Mouse (Mus musculus) midbrain, embryonic 14.5 days (tissue): Measurements from ENCODE around the gene Ddx42. TPM values are rescaled to one million over a fixed set of nuclear protein-coding genes. Genes with fewer than 3 reads are reported as not detected.

ENCODE experiments used
- ATAC-seq: fragments of 200-750 bp; cut with Nextera tagmentation; 2 replicates; pipeline ENCODE4 v1.8.0; 2017; ENCODE audit warnings: moderate number of reproducible peaks, moderate library complexity; ENCODE audit not compliant: low FRiP score, low TSS enrichment
- DNase-seq: peaks from one replicate; pipeline ENCODE4 v3.0.0-alpha.2; 2015
- H3K27ac ChIP-seq: fragments of 300-500 bp; sonication (generic); replicated peaks from 2 replicates; pipeline ENCODE4 v1.5.1; 2014; ENCODE audit warnings: mild to moderate bottlenecking, low read depth, low read length, moderate library complexity
- H3K27me3 ChIP-seq: fragments of 300-500 bp; sonication (generic); 2 replicates; pipeline ENCODE4 v1.6.1; 2014; ENCODE audit warnings: low read length, control low read depth, mixed read lengths; ENCODE audit not compliant: control insufficient read depth, insufficient read depth
- H3K36me3 ChIP-seq: fragments of 300-500 bp; sonication (generic); 2 replicates; pipeline ENCODE4 v1.6.1; 2014; ENCODE audit warnings: low read length, control low read depth; ENCODE audit not compliant: control insufficient read depth, insufficient read depth
- H3K4me1 ChIP-seq: fragments of 300-500 bp; sonication (generic); 2 replicates; pipeline ENCODE4 v1.6.1; 2014; ENCODE audit warnings: mild to moderate bottlenecking, antibody characterized with exemption, low read length, control low read depth; ENCODE audit not compliant: control insufficient read depth, insufficient read depth
- H3K4me2 ChIP-seq: fragments of 300-500 bp; sonication (generic); 2 replicates; pipeline ENCODE4 v1.6.1; 2014; ENCODE audit warnings: mild to moderate bottlenecking, low read length, moderate library complexity
- H3K4me3 ChIP-seq: fragments of 300-500 bp; sonication (generic); replicated peaks from 2 replicates; pipeline ENCODE4 v1.5.1; 2014; ENCODE audit warnings: low read depth, low read length
- H3K9ac ChIP-seq: fragments of 300-500 bp; sonication (generic); replicated peaks from 2 replicates; pipeline ENCODE4 v1.6.1; 2014; ENCODE audit warnings: mild to moderate bottlenecking, low read length, moderate library complexity
- H3K9me3 ChIP-seq: fragments of 300-500 bp; sonication (generic); 2 replicates; pipeline ENCODE4 v1.6.1; 2016; ENCODE audit warnings: low read length, control low read depth, mixed read lengths; ENCODE audit not compliant: control insufficient read depth
- WGBS: fragments of 180-500 bp; shearing (Covaris S2); extraction: QIAGEN DNeasy Blood & Tissue Kit; methylation state at CpG from one replicate; pipeline ENCODE4 v1.1.7; 2014; 5-methylcytosine and 5-hydroxymethylcytosine counted together
- polyA plus RNA-seq: library from polyadenylated mRNA; unstranded; fragments of >200 nt; fragmentation: Nextera tagmentation; extraction: Ambion mirVana; gene quantifications from 2 replicates; pipeline ENCODE4 v1.2.1, GENCODE M21; 2014

The Ddx42 gene
- polyA plus RNA-seq, 1 experiment from 2014 or later: 88.3 TPM

DNA sequence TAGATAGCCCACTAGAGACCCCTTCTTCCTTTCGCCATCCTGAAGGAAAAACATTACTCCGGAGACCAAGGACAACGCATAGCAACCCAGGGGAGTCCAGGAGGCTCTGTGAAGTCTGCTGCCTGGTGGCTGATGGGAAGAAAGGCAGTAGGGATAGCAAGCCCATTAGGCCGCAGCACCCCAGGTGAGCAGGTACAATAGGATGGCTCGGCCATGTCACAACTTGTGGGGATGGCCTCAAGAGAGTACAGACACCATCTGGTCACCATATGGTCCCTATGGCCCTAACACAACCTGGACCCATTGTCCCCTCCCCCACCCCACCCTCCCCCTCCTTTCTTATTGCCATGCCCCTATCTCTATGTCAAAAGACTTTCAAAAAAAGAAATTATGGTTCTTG lies 51.1 kb downstream of the Ddx42 start:
- H3K4me1 ChIP-seq: peaks cover 13% of the 10 kb centered on the region
- ATAC-seq (no peak), DNase-seq (no peak)
- H3K27ac ChIP-seq: 0 out of 2 replicates have a peak overlapping the region, but pooled peaks have one; percentile 14
- H3K9me3 ChIP-seq: no peaks in the 10 kb centered on the region
- H3K4me2 ChIP-seq: no peak overlapping the region
- peak overlapping the region; percentile 14; the same call in 1 of the 2 replicates for H3K9ac ChIP-seq
- 76% methylated on average over 5 of the region's 5 CpGs for WGBS
- peaks cover 46% of the 10 kb centered on the region for H3K36me3 ChIP-seq
- H3K4me3 ChIP-seq: no peak overlapping the region
- H3K27me3 ChIP-seq: no peaks in the 10 kb centered on the region

DNA sequence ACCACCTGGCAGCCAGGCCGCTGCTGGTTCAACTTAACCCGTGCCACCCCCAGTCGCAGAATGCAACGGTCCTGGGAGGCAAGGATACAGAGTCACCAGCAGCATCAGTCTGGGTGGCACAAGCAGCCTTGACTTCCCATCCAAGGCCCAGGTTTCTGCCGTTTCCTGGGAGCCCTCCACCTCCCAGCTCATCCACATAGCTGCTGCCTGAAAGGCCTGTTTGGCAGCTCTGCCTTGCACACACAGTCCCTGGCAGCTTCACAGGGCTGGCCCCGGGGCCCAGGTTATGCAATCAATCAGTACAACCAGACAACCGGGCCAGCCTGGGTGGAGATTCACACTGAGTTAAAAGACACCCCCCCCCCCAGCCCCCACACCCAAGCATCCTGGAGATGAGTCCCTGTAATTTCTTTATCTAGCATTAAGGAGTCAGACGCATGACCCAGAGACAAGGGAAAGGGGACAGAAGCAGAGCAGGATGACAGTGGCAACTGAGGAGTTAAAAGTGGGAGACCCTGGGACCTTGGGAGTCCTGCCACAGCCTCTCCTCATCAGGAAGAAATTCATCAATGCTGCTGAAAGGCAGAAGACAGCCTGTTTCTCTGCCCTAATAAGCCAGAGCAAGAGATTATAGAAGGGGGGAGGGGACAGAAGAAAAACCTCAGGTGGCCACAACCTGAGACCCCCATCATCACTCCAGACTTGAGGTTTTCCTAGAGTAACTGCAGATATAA lies 51.8 kb downstream of the Ddx42 start:
- ATAC-seq: no peak
- Histone ChIP-seq H3K27ac (peak overlapping the region; percentile 14), H3K9ac (peak overlapping the region; percentile 35), H3K27me3 (no peaks in the 10 kb centered on the region), H3K4me2 (0 out of 2 replicates have a peak overlapping the region, but pooled peaks have one; percentile 8), H3K4me3 (no peak overlapping the region), H3K9me3 (no peaks in the 10 kb centered on the region), H3K4me1 (peaks cover 13% of the 10 kb centered on the region), H3K36me3 (peaks cover 40% of the 10 kb centered on the region)
- 71% methylated on average over 8 of the region's 8 CpGs for WGBS
- DNase-seq: no peak

DNA sequence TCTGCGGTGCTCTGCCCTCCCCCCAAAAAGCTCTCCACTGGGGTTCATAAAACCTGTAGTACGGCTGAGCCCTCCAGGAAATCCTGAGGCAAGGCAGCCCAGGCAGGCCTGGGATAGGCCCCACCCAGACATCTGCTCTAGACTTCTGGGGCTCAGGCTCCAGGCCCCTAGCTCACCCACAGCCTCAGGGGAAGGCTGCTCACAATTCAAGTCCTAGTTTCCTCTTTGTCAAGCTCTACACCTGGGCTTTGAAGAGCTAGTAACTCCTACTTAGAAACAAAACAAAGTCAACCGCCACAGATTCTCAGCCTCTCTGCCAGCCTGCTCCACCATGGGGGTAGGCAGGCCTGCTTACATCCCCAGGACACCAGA lies 52.3 kb downstream of the Ddx42 start:
- WGBS: 46% methylated on average over 3 of the region's 3 CpGs
- H3K4me3 ChIP-seq: no peak overlapping the region
- ATAC-seq (no peak), DNase-seq (peak; percentile 27)
- peak overlapping the region; percentile 14 for H3K27ac ChIP-seq
- no peaks in the 10 kb centered on the region for H3K27me3 ChIP-seq
- 0 out of 2 replicates have a peak overlapping the region, but pooled peaks have one; percentile 8 for H3K4me2 ChIP-seq
- no peaks in the 10 kb centered on the region for H3K9me3 ChIP-seq
- H3K9ac ChIP-seq: peak overlapping the region; percentile 17; the same call in 1 of the 2 replicates
- peaks cover 13% of the 10 kb centered on the region for H3K4me1 ChIP-seq
- H3K36me3 ChIP-seq: peaks cover 34% of the 10 kb centered on the region

DNA sequence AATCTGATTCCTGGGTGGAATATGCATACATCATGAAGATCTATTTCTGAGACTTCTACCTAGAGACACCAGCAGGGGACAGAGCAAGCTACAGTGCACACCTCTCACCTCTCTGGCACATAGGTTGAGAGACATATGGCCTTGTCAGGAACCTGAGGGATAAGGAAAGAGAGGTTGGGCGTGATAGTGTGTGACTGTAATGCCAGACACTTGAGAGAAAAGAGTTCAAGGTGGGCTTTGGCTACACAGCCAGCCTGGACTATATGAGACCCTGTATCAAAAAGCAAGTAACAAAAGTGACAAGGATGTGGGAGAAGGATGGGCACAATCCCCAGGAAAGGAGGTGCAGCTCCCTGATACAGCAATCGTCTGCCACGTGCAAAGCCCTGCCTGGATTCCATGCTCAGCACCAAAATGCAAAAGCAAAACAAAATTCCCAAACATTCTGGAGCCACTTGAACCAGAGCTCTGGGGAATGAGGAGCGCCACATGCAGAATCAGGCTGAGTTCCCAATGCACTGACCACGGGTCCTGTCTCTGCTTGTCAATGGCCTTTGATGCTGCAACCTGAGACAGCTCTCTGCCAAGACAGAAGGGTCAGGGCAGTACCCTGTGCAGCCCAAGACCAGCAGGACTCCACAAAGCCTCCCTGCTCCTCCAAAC lies 54.5 kb downstream of the Ddx42 start:
- H3K36me3 ChIP-seq: peaks cover 12% of the 10 kb centered on the region
- DNase-seq (no peak), ATAC-seq (no peak)
- no peak overlapping the region; the same call in 1 of the 2 replicates for H3K27ac ChIP-seq
- no peaks in the 10 kb centered on the region for H3K9me3 ChIP-seq
- peak overlapping the region; percentile 82 for H3K4me2 ChIP-seq
- H3K4me1 ChIP-seq: peaks cover 15% of the 10 kb centered on the region
- 53% methylated on average over 5 of the region's 5 CpGs for WGBS
- peak overlapping the region; percentile 91 for H3K9ac ChIP-seq
- H3K4me3 ChIP-seq: peak overlapping the region; percentile 94
- H3K27me3 ChIP-seq: no peaks in the 10 kb centered on the region

DNA sequence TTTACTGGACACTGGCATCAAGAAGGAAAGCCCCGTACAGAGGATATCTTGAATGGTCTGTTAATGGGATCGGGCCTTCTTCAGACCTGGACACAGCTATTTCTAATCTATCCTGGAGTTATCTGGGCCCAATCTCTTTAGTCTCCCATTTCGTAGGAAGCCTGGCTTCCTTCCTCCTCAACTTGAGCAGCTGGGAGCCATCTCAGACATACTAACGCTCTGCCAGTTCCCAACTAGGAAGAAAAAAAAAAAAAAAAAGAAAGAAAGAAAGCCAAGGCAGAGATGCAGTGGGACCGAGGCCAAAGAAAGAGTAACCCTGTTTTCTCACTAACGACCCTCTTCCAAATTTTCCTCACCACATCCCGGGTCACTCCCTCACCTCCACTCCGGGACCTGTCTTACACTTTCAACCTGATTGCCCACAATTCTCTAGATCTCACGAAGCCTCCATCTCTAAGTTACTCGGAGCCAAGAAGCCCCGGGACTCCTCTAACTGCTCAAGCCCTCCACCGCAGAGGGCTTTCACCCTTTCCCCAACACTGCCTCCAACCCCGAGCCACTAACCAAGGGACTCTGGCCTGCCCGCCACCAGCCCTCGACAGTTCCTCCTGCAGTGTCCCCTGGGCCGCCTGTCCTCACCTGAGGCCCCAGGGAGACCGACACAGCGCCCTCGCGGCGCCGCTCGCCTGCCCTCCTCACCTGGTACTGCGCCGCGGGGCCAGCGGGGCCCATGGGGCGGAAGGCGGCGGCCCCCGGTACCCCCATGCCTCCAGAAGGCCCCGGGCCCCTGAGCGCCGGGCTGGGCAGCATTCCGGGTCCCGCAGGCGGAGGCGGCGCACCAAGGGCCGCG lies 55.3 kb downstream of the Ddx42 start:
- peak; percentile 36 for DNase-seq
- Histone ChIP-seq H3K9me3 (no peaks in the 10 kb centered on the region), H3K4me2 (peak overlapping the region; percentile 82), H3K4me3 (peak overlapping the region; percentile 94), H3K27ac (peak overlapping the region; percentile 79), H3K36me3 (peaks cover 5% of the 10 kb centered on the region; the same call in 1 of the 2 replicates), H3K4me1 (peaks cover 16% of the 10 kb centered on the region), H3K27me3 (no peaks in the 10 kb centered on the region), H3K9ac (peak overlapping the region; percentile 91)
- 2% methylated on average over 41 of the region's 41 CpGs for WGBS
- peak; percentile 15 for ATAC-seq

DNA sequence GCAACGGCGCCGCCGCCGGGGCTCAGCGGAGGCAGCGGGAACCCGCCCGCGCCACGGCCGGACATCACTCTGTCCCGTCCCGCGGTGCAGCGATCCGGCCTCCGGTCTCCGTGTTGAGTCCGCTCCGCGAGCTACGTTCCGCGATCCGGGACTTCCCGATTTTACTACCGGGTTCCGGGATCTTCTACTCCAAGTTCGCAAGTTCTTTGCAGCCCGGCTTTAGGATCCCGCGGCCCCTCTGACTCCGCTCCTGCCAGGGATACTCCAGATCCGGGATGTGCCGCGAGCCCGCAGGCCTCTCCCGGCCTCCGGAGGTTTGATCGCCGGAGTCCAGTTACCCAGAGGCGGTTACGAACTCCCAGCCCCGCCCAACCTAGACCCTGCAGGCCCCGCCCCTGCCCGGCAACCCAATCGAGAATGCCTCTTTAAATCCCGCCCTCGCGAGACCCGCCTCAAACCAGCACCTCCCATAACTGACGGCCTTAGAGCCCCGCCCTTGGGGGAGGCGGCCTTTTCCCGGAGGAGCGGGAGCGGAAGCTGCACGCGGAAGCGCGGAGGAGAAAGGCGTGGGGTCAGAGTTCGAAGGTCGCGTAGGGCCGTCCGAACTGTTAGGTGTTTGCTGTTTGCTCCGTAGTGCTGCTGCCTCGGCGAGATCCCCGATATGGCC lies 56.1 kb downstream of the Ddx42 start, which contains the start of gene Smarcd2:
Gene Smarcd2, minus strand, starts transcription at position 329 of the 667 bp plus-strand sequence.
- DNase-seq: peak; percentile 98
- Histone ChIP-seq H3K4me1 (peaks cover 16% of the 10 kb centered on the region), H3K27me3 (no peaks in the 10 kb centered on the region), H3K36me3 (no peaks in the 10 kb centered on the region), H3K4me2 (peak within 1 kb of the TSS; percentile 82), H3K4me3 (peak within 1 kb of the TSS; percentile 94), H3K9ac (peak within 1 kb of the TSS; percentile 91), H3K9me3 (no peaks in the 10 kb centered on the region), H3K27ac (peak within 1 kb of the TSS; percentile 79)
- ATAC-seq: peak; percentile 93
- WGBS: under 1% methylated on average over 72 of the region's 72 CpGs

DNA sequence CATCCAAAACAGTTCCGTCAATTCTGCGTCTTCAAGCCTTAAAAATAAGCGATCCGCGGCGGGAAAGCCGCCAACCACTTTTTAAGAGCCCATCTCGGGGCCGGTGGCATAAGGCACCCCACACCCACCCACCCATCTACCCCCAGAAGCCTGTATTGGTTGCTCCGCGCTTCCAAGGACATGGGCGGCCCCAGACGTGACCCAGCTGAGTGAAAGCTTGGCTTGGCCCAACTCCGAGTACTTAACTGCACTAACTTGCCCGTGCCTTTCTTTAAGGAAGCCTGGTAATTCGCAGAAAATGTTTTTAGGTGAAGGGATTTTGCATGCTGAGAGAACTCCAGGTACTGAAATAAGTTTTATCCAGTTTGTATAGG lies 56.6 kb downstream of the Ddx42 start:
- H3K4me1 ChIP-seq: peaks cover 16% of the 10 kb centered on the region
- WGBS: 21% methylated on average over 16 of the region's 16 CpGs

DNA sequence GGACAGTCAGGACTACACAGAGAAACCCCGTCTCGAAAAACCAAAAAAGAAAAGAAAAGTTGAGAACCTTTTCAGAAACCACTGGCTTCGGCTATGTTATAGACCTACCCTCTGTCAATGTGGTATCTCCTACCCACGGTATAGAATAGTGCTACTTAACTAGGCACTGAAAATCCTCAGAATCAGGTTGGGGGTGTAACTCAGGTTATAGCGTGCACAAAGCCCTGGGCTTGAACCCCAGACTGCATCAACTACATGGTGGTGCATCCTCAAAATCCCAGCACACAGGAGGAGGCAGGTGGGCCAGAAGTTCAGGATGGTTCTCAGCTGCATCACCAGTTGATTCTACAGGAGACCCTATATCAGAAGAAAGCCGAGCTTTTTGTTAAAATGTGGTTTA lies 57.1 kb downstream of the Ddx42 start:
- no peak overlapping the region for H3K4me3 ChIP-seq
- no peak overlapping the region for H3K9ac ChIP-seq
- DNase-seq (no peak), ATAC-seq (no peak)
- H3K27me3 ChIP-seq: no peaks in the 10 kb centered on the region
- peaks cover 11% of the 10 kb centered on the region for H3K4me1 ChIP-seq
- H3K4me2 ChIP-seq: peak overlapping the region; percentile 82; the same call in 1 of the 2 replicates
- 97% methylated on average over 6 of the region's 6 CpGs for WGBS
- no peaks in the 10 kb centered on the region for H3K9me3 ChIP-seq
- no peaks in the 10 kb centered on the region for H3K36me3 ChIP-seq
- no peak overlapping the region for H3K27ac ChIP-seq

More for the DNA sequence above, 56.6 kb downstream of the Ddx42 start:
- Histone ChIP-seq H3K36me3 (no peaks in the 10 kb centered on the region), H3K9me3 (no peaks in the 10 kb centered on the region), H3K4me3 (peak overlapping the region; percentile 94), H3K4me2 (peak overlapping the region; percentile 82), H3K27me3 (no peaks in the 10 kb centered on the region), H3K9ac (peak overlapping the region; percentile 43), H3K27ac (peak overlapping the region; percentile 79; the same call in 1 of the 2 replicates)
- ATAC-seq: peak; percentile 12; the same call in 1 of the 2 replicates
- DNase-seq: no peak
